Mouse (Mus musculus): ENCODE results near the gene Atxn1.

GRCm38 (mm10) chr13:45906438-45907166, 58.2 kb downstream of the Atxn1 start:
- TF ChIP-seq POLR2A (IDR thresholded peaks at IDR 0.05; ENCODE audit: extremely low read depth, insufficient read depth, low read length) = no peak
- no peak for TF ChIP-seq CTCF (IDR thresholded peaks at IDR 0.05; ENCODE audit: extremely low read depth, insufficient read depth, low read length)

Data from cortical plate, adult 2 months (tissue).